Mouse (Mus musculus): Measurements from ENCODE around the gene Cip2a. TPM values are rescaled to one million over a fixed set of nuclear protein-coding genes. Genes with fewer than 3 reads are reported as not detected.

The Cip2a gene
- polyA plus RNA-seq (2021) = 20.1 TPM

DNA sequence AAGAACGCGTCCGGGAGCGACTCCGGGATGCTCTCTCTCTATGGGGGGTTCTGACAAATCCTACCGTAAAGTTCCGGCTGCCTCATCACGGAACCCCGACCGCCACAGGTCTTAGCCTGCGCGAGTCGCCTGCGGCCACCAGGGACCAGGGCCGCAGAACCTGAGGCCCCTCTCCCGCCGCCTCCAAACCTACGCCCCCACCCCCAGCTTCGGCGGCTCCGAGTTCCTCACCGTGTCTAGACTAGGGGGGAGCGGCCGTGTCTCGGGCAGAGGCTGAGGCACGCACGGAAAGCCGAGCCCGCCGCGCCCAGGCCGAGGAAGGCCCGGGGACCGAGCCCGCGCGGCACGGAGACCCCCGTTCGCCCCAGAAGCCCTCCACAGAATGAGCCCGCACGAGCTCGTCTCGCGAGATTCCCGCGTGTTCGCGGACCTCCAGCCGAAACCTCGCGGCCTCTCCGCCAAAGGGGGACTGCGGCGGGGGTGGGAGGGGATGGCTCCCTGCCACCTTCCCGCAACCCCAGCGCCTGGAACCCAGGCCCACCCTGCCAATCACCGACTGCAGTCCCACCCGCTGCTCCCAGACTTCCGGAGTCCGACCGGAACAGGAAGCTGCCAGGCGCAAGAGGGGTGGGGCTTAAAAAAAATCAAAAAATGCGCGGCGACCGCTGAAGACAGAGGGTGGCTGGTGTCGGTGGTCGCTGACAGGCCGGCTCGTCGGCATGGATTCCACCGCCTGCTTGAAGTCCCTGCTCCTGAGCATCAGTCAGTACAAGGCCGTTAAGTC is at the start of gene Cip2a, which contains the start of gene Dzip3:
TSS of gene Cip2a (plus strand) at position 627 of the 784 bp plus-strand sequence.
TSS of gene Dzip3 (minus strand) at position 607 of the 784 bp plus-strand sequence.
- H3K27me3 ChIP-seq = no peaks in the 10 kb centered on the region
- peak; percentile 68 for DNase-seq (ENCODE audit: low read depth, low spot score)
- in situ Hi-C loops (cut with MboI; ENCODE audit: low pct_unique_long_range_greater_than_20kb) = no loop called here
- ATAC-seq = peak; percentile 96
- CTCF ChIA-PET = interaction anchor here (1.3 to 2.0 kb wide), 3 partner anchors 10 to 52 kb away, joined by 4 to 6 read pairs (median 4); no protein-coding TSS in a partner anchor
- POLR2A ChIA-PET = interaction anchor here (0.6 kb wide), 1 partner anchor 1412 kb away, joined by 3 read pairs; no protein-coding TSS in a partner anchor
- no peak for TF ChIP-seq CTCF (IDR thresholded peaks at IDR 0.05)

DNA sequence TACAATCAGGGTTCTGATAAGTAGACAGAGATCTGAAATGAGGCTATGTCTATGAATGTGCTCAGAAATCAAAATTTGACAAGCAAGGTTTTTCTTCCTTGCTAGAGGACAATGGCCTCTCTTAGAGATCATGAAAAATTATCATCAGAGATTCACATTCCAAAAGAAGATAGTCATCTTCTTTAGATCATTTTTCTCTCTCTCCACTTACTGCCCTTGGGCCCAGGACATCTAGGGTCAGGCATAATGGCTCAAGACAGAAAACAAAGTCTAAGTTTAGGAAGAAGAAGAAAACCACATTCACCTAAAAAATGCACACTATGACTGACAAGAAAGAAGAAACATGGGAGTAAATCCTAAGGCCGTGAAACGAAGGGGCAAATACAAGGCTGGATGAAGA is 21.0 kb upstream of the Cip2a start:
- ATAC-seq = no peak
- TF ChIP-seq CTCF (IDR thresholded peaks at IDR 0.05) = no peak
- CTCF ChIA-PET = interaction anchor here (1.1 kb wide), 1 partner anchor 19 kb away, joined by 3 read pairs; no protein-coding TSS in a partner anchor

DNA sequence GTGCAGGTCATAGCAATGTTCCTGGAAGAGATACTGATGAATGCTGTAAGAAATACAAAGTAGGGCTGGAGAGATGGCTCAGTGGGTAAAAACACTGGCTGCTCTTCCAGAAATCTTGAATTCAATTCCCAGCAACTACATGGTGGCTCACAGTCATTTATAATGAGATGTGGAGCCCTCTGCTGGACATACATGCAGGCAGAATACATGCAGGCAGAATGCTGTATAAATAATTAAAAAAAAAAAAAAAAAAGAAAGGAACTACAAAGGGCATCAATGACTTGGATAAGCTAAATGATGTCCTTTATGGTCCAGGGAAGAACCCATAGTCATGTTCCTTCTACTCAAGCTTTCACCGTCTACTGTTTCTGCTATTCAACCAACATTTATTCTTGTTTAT is 20.4 kb upstream of the Cip2a start:
- in situ Hi-C loops (cut with MboI; ENCODE audit: low pct_unique_long_range_greater_than_20kb) = no loop called here
- POLR2A ChIA-PET = no interaction called here
- no peak for DNase-seq (ENCODE audit: low read depth, low spot score)
- H3K27me3 ChIP-seq = no peaks in the 10 kb centered on the region
- peak; percentile 56 for TF ChIP-seq CTCF (IDR thresholded peaks at IDR 0.05)
- CTCF ChIA-PET = interaction anchor here (1.0 to 1.1 kb wide), 2 partner anchors 12 to 19 kb away, joined by 3 read pairs; no protein-coding TSS in a partner anchor
- no peak for ATAC-seq

More for the DNA sequence above, 21.0 kb upstream of the Cip2a start:
- in situ Hi-C loops (cut with MboI; ENCODE audit: low pct_unique_long_range_greater_than_20kb) = no loop called here
- DNase-seq (ENCODE audit: low read depth, low spot score) = no peak
- no peaks in the 10 kb centered on the region for H3K27me3 ChIP-seq
- POLR2A ChIA-PET = no interaction called here

DNA sequence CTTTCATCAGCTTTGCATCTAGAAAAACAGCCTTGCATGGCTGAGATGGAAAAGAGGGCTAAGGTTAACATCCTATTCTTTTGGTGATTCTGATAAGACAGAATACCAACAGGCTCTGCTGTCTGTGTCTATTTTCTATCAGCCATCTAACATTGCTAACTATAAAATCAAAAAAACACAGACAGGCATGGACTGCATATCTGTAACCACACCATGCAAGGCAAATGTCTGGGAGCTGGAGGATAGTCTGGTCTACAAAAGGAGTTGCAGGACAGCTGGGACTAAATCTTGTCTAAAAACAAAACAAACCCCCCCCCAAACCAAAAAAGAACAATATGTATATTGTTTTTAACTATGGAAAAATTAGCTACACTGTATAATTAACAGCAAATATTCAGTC is 14.0 kb upstream of the Cip2a start:
- in situ Hi-C loops (cut with MboI; ENCODE audit: low pct_unique_long_range_greater_than_20kb) = no loop called here
- TF ChIP-seq CTCF (IDR thresholded peaks at IDR 0.05) = no peak
- ATAC-seq (no peak), DNase-seq (ENCODE audit: low read depth, low spot score) (no peak)
- ChIA-PET CTCF (no interaction called here), POLR2A (interaction anchor here (0.5 kb wide), 1 partner anchor 13 kb away, joined by 4 read pairs; no protein-coding TSS in a partner anchor)
- H3K27me3 ChIP-seq = no peaks in the 10 kb centered on the region

DNA sequence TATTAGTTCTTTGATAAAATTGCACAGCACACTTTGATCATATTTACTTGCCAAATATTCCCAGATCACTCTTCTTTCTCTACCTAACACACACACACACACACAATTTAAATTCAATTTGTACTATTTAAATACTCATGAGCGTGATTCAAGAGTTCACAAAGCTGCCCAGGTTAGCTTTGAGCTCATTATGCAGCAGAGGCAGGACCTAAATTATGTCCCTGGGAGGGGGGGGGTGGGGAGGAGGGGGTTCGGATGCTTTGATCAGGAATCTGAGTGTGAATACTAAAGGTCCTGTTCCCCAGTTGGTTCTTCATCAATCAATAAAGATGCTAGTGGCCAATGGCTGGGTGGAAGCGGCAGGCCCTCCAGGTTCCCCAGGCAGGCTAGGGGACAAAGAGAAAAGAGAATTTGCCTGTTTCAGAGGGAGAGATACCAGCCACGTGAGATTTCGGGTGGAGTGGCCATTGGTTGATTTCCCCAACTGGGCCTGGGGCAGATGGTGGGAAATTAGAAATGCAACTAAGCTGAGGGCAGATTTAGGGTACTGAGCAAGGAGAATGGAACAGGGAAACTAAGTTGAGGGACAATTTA is 8.9 kb upstream of the Cip2a start:
- no peak for DNase-seq (ENCODE audit: low read depth, low spot score)
- in situ Hi-C loops (cut with MboI; ENCODE audit: low pct_unique_long_range_greater_than_20kb) = no loop called here
- CTCF ChIA-PET = interaction anchor here (0.9 to 1.3 kb wide), 2 partner anchors 11 to 44 kb away, joined by 3 read pairs; no protein-coding TSS in a partner anchor
- no peaks in the 10 kb centered on the region for H3K27me3 ChIP-seq
- POLR2A ChIA-PET = interaction anchor here (0.9 kb wide), 1 partner anchor 8 kb away, joined by 4 read pairs; no protein-coding TSS in a partner anchor
- TF ChIP-seq CTCF (IDR thresholded peaks at IDR 0.05) = no peak
- no peak for ATAC-seq

DNA sequence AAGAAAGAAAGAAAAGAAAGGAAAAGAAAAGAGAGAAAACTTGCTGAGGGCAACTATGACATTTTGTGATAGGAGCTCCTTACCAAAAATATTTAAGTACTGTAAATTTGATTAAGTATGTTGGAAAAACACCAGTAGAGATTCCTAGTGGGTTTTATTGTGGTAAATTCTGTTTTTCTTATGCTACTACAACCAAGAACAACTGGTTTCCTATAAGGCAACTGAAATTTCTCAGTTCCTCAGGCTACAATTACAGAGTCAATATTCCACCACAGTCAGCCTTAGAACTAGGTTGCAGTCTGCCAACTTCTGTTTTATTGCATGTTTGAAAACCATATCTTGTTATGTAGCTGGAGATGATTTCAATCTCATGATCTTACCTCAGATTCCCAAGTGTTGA is 4.3 kb upstream of the Cip2a start:
- no peak for ATAC-seq
- POLR2A ChIA-PET = no interaction called here
- DNase-seq (ENCODE audit: low read depth, low spot score) = no peak
- H3K27me3 ChIP-seq = no peaks in the 10 kb centered on the region
- in situ Hi-C loops (cut with MboI; ENCODE audit: low pct_unique_long_range_greater_than_20kb) = no loop called here
- TF ChIP-seq CTCF (IDR thresholded peaks at IDR 0.05) = no peak
- CTCF ChIA-PET = interaction anchor here (0.6 to 1.5 kb wide), 3 partner anchors 8 to 1747 kb away, joined by 3 read pairs; no protein-coding TSS in a partner anchor

DNA sequence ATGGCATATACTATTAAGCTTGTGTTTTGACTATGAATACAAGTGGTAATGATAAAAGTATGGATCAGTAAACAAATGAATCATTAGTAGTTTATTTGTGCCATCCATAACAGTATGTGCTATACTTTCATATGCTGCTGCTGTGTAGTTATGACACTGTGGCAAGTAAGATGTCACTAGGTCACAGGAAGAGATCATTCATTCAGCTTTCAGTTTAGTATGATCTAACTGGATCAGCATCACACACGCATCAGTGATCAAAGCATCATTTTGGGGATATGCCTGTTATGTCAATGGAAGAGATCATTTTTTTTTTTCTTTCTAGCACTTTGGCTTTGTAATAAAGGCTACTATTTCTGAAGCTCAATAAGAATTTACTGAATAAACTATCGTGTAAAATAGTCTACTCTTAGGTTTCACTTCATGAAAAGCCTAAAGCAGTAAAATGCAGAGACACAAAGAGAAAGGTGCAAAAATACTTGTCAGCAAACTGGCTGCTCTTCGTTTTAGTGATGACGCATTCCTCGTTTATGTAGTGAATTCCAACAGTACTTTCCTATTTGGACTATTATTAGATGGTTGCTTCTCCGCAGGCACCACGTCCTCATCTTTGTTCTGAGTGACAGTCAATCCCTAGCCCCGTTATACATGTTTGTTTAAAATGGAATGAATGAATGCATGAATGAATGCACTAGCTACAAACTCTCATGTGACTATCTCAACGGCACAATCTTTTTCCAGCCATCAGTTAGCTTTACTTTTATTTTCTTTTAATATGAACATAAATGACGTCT is 1.4 kb upstream of the Cip2a start:
- peak; percentile 8 for ATAC-seq
- CTCF ChIA-PET = interaction anchor here (1.0 to 1.7 kb wide), 4 partner anchors 9 to 51 kb away, joined by 3 to 4 read pairs (median 4); no protein-coding TSS in a partner anchor
- POLR2A ChIA-PET = interaction anchor here (0.6 to 0.7 kb wide), 3 partner anchors 9 to 283 kb away, joined by 3 to 4 read pairs (median 4); no protein-coding TSS in a partner anchor
- no peak for DNase-seq (ENCODE audit: low read depth, low spot score)
- in situ Hi-C loops (cut with MboI; ENCODE audit: low pct_unique_long_range_greater_than_20kb) = no loop called here
- no peak for TF ChIP-seq CTCF (IDR thresholded peaks at IDR 0.05)
- no peaks in the 10 kb centered on the region for H3K27me3 ChIP-seq

DNA sequence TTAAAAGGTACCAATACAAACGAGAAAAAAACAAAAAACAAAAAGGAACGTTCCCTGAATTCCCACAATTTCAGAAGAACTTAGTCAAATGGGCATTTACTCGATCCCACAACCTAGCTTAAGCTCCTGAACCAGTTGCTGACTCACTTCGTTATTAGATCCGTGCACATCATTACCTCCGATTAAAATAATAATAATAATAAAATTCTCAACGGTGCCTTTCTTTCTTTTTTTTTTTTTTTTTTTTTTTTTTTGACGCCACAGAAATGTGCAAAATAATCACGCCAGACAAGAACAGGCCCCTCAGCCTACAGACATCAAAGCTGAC is 790 bp upstream of the Cip2a start:
- no peak for TF ChIP-seq CTCF (IDR thresholded peaks at IDR 0.05)
- CTCF ChIA-PET = interaction anchor here (1.3 to 2.0 kb wide), 3 partner anchors 10 to 51 kb away, joined by 4 to 6 read pairs (median 4); no protein-coding TSS in a partner anchor
- in situ Hi-C loops (cut with MboI; ENCODE audit: low pct_unique_long_range_greater_than_20kb) = no loop called here
- DNase-seq (ENCODE audit: low read depth, low spot score) (no peak), ATAC-seq (no peak)
- POLR2A ChIA-PET = interaction anchor here (0.6 to 0.7 kb wide), 3 partner anchors 9 to 283 kb away, joined by 3 to 4 read pairs (median 4); no protein-coding TSS in a partner anchor
- H3K27me3 ChIP-seq = no peaks in the 10 kb centered on the region

DNA sequence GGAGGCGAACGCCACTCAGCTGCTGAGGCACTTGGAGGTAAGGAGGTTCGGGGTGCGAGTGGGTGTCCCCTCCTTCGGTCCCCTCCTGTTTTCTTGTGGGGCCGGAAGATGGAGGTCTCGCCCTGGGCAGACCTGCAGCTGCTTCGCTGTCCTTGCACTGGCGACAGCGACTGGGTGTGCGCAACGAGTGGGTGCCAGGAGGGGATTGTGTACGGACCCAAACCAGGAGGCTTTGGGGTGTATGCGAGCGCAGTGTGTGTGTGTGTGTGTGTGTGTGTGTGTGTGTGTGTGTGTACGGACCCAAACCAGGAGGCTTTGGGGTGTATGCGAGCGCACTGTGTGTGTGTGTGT is 333 bp downstream of the Cip2a start:
- ATAC-seq = peak; percentile 9
- ChIA-PET CTCF (interaction anchor here (2.0 kb wide), 1 partner anchor 11 kb away, joined by 6 read pairs; no protein-coding TSS in a partner anchor), POLR2A (no interaction called here)
- in situ Hi-C loops (cut with MboI; ENCODE audit: low pct_unique_long_range_greater_than_20kb) = no loop called here
- H3K27me3 ChIP-seq = no peaks in the 10 kb centered on the region
- DNase-seq (ENCODE audit: low read depth, low spot score) = no peak
- TF ChIP-seq CTCF (IDR thresholded peaks at IDR 0.05) = no peak

DNA sequence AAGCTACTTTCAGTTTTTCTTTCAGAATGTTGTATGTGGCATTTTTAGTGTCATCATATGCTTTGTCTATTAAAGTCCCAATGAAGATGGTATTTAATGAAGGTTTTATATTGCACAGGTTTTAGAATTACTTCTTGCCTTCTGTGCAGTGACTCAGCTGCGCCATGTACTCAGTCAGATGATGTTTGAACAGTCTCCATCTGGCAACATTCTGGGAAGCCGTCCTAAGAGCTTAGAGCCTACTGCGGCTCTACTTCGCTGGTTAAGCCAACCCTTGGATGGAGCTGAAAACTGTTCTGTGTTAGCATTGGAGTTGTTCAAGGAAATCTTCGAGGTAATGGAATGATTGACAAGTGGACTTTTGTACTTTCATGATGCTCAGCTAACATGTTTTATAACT is 10.2 kb downstream of the Cip2a start:
- ChIA-PET POLR2A (no interaction called here), CTCF (interaction anchor here (1.0 to 2.7 kb wide), 3 partner anchors 9 to 279 kb away, joined by 3 to 6 read pairs (median 5); partner anchors contain the start of genes Cip2a and Dzip3)
- TF ChIP-seq CTCF (IDR thresholded peaks at IDR 0.05) = no peak
- no peaks in the 10 kb centered on the region for H3K27me3 ChIP-seq
- no peak for ATAC-seq
- DNase-seq (ENCODE audit: low read depth, low spot score) = no peak
- in situ Hi-C loops (cut with MboI; ENCODE audit: low pct_unique_long_range_greater_than_20kb) = loop anchor here (25.0 kb wide), 2 partner anchors 633 to 1733 kb away; no protein-coding TSS in a partner anchor
